Mouse (Mus musculus) cerebellum, adult (tissue): ENCODE data around the gene Vmn1r229.

Source experiments
- ATAC-seq: cut with Nextera tagmentation; 2 replicates; pipeline ENCODE4 v1.9.2; 2017; ENCODE audit warnings: mild to moderate bottlenecking, moderate library complexity, mixed read lengths; ENCODE audit not compliant: insufficient number of reproducible peaks, low FRiP score, low TSS enrichment

The Vmn1r229 gene

DNA sequence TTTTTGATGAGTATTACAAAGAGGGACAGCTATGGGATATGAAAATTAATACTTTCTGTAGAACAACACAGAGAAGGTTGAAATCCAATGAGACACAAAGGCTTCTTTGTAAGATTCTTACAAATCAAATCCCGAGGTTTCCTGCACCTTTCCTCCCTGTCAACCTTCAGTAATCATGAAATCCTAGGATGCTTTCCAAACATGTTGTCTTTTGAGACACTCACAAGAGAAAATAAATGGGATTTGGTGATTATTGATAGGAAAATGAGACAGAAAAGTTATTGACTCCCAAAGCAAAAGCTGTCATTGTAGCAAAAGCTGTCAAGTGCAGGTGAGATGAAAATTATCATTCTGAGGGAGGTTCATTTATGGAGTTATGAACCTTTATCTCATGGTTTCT is at the start of gene Vmn1r229:
Gene Vmn1r229, plus strand, starts transcription at position 301 of the 400 bp plus-strand sequence.
- ATAC-seq = no peak

DNA sequence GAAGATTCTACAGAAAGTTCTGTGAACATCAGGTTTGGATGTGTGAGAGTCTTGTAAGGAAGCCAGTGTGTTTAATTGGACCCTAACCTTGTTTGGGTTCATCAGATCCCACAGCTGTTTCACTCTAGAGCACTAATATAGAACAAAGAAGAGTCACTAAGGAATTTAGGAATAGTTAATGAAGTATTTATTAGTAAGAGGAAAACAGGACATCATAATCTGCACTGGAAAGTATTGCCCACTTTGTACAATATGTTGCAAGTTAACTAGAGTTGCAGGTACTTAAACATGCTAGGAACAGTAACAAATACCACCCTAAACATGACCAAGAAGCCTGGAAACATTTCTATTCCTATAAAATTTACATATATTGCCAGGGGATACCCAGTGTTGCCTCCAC is 25.3 kb upstream of the Vmn1r229 start, which contains the start of gene Vmn1r228:
Gene Vmn1r228, minus strand, starts transcription at position 101 of the 400 bp plus-strand sequence.
- no peak for ATAC-seq

DNA sequence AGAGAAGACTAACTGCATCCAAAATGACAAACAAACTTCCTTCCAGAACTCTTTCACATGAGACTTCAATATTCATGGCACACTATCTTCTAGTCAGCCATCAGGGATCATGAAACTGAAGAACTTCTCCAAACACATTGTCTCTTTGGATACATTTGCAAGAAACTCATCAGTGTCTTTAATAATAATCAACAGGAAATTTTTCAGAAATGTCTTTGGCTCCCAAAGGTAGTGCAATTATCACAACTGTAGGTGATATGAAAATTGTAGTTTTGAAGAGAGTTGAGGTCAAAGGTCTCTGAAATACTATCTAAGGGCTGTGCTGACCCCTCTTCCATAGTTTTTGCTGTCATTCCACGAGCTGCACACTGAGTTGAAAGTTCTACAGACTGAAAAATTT is 28.8 kb downstream of the Vmn1r229 start, which contains the start of gene Vmn1r230:
Gene Vmn1r230, plus strand, starts transcription at position 301 of the 400 bp plus-strand sequence.
- no peak for ATAC-seq
